Comparison of ENCODE assay signal across 22 mouse cellular contexts in the genomic region with DNA sequence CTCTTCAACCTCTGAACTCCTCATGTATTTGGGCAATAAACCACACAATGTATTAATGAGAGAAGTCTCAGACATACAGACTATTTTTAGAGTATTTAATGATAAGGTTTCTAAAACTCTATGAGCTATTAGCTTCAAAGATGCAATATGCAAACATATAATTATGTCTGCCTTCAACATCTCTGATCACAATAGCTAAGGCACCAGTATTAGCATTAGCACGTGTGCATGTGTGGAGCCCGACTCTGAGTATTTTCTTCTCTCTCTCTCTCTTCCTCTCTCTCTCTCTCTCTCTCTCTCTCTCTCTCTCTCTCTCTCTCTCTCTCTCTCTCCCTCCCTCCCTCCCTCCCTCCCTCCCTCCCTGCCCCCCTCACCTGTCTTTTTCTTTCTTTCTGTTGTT. TPM values are rescaled to one million over a fixed set of nuclear protein-coding genes. Genes with fewer than 3 reads are reported as not detected.
A peak's percentile ranks its signal among the peaks of the same experiment; 100 is the strongest.
DNase-seq lines count a peak whose midpoint lies in the region; ATAC-seq and TF ChIP-seq lines count a peak whose summit lies in the region.
"Had no signal": no experiment of that assay in that cellular context is flagged by ENCODE, and none has a peak within 500 bp of the region (broad histone marks: within the 10 kb centered on the region; RNA-seq: fewer than 3 reads in every experiment).

No protein-coding gene starts in this region.

- no peak for DNase-seq in forebrain, embryonic 14.5 days (ENCODE audit: low spot score)
- DNase-seq in forebrain, postnatal 0 days = no peak
- DNase-seq in forebrain, embryonic 10.5 days (ENCODE audit: extremely low spot score, low spot score) = no peak
- peak; percentile 48 for DNase-seq in brain, adult 2 months (ENCODE audit: low read depth, low spot score)
- no peak for DNase-seq in layer of hippocampus, adult 8-10 months (ENCODE audit: low spot score in 2 of 2)
- DNase-seq: adrenal gland, adult 2 months; adrenal gland, postnatal 10 days; adrenal gland, postnatal 25 days; cerebellum, adult 11 months; cerebellum, adult 18-20 months; cerebellum, adult 8-10 months; cerebellum, adult 9-11 months; cerebellum, postnatal 14 days; cerebellum, postnatal 36 days; embryo, embryonic 11 days had no signal

- H3K4me2 ChIP-seq in forebrain, embryonic 15.5 days (replicated peaks) = no peak overlapping the region
- H3K4me2 ChIP-seq in forebrain, embryonic 14.5 days (ENCODE audit: low read length) = no peak overlapping the region
- no peak overlapping the region for H3K4me2 ChIP-seq in forebrain, postnatal 0 days (ENCODE audit: low read depth)
- H3K4me2 ChIP-seq: embryonic facial prominence, embryonic 13.5 days; embryonic facial prominence, embryonic 15.5 days had no signal

- no peaks in the 10 kb centered on the region for H3K36me3 ChIP-seq in forebrain, embryonic 15.5 days
- H3K36me3 ChIP-seq in forebrain, embryonic 14.5 days (ENCODE audit: control insufficient read depth, insufficient read depth, low read length) = no peaks in the 10 kb centered on the region
- no peaks in the 10 kb centered on the region for H3K36me3 ChIP-seq in forebrain, postnatal 0 days (ENCODE audit: insufficient read depth)
- H3K36me3 ChIP-seq in forebrain, embryonic 10.5 days (replicated peaks) = peaks cover 28% of the 10 kb centered on the region
- H3K36me3 ChIP-seq: embryonic facial prominence, embryonic 13.5 days; embryonic facial prominence, embryonic 15.5 days had no signal

- no peak overlapping the region for H3K9ac ChIP-seq in forebrain, embryonic 15.5 days (replicated peaks)
- H3K9ac ChIP-seq in forebrain, embryonic 14.5 days (ENCODE audit: low read length) = no peak overlapping the region
- no peak overlapping the region for H3K9ac ChIP-seq in forebrain, postnatal 0 days
- H3K9ac ChIP-seq: embryonic facial prominence, embryonic 13.5 days; embryonic facial prominence, embryonic 15.5 days had no signal

- H3K4me1 ChIP-seq in forebrain, embryonic 15.5 days = peaks cover 24% of the 10 kb centered on the region
- H3K4me1 ChIP-seq in forebrain, embryonic 14.5 days (ENCODE audit: control insufficient read depth, insufficient read depth, low read length) = peaks cover 8% of the 10 kb centered on the region
- H3K4me1 ChIP-seq in forebrain, postnatal 0 days (ENCODE audit: insufficient read depth) = no peaks in the 10 kb centered on the region
- peaks cover 54% of the 10 kb centered on the region for H3K4me1 ChIP-seq in forebrain, embryonic 10.5 days
- peaks cover 18% of the 10 kb centered on the region for H3K4me1 ChIP-seq in olfactory bulb, adult 2 months (ENCODE audit: control insufficient read depth, insufficient read depth, low read length)

- H3K27ac ChIP-seq in forebrain, embryonic 15.5 days (replicated peaks) = no peak overlapping the region; the same call in 1 of the 2 replicates
- no peak overlapping the region for H3K27ac ChIP-seq in forebrain, embryonic 14.5 days (ENCODE audit: low read depth, low read length)
- H3K27ac ChIP-seq in forebrain, postnatal 0 days (ENCODE audit: low read depth, low read length) = peak overlapping the region; percentile 35; the same call in 1 of the 2 replicates
- H3K27ac ChIP-seq in forebrain, embryonic 10.5 days = no peak overlapping the region
- peak overlapping the region; percentile 96 for H3K27ac ChIP-seq in olfactory bulb, adult 2 months (ENCODE audit: insufficient read depth, low read depth, low read length)
- H3K27ac ChIP-seq: embryonic facial prominence, embryonic 13.5 days; embryonic facial prominence, embryonic 15.5 days had no signal

- peak; percentile 68 for ATAC-seq in forebrain, embryonic 15.5 days (replicated peaks)
- ATAC-seq in forebrain, embryonic 14.5 days = no peak
- peak; percentile 71 for ATAC-seq in forebrain, postnatal 0 days

- no peak for TF ChIP-seq CTCF in forebrain, postnatal 0 days (IDR thresholded peaks at IDR 0.05; ENCODE audit: low read depth)
- TF ChIP-seq CTCF in olfactory bulb, adult 2 months (IDR thresholded peaks at IDR 0.05; ENCODE audit: insufficient read depth, low read depth, low read length) = no peak

- no peaks in the 10 kb centered on the region for H3K9me3 ChIP-seq in forebrain, embryonic 15.5 days
- no peaks in the 10 kb centered on the region for H3K9me3 ChIP-seq in forebrain, embryonic 14.5 days (replicated peaks; ENCODE audit: control insufficient read depth, low read length)
- no peaks in the 10 kb centered on the region for H3K9me3 ChIP-seq in forebrain, postnatal 0 days (ENCODE audit: low read length)
- H3K9me3 ChIP-seq in forebrain, embryonic 10.5 days = peaks cover 6% of the 10 kb centered on the region; the same call in 1 of the 2 replicates
- H3K9me3 ChIP-seq: embryonic facial prominence, embryonic 13.5 days; embryonic facial prominence, embryonic 15.5 days had no signal

- 35% methylated on average over 2 of the region's 2 CpGs for WGBS in forebrain, embryonic 15.5 days
- 44% methylated on average over 2 of the region's 2 CpGs for WGBS in forebrain, embryonic 14.5 days
- WGBS in forebrain, postnatal 0 days = 27% methylated on average over 2 of the region's 2 CpGs
- WGBS in forebrain, embryonic 10.5 days = 60% methylated on average over 2 of the region's 2 CpGs
- 42% methylated on average over 2 of the region's 2 CpGs for WGBS in olfactory bulb, adult 2 months

- no peaks in the 10 kb centered on the region for H3K27me3 ChIP-seq in forebrain, embryonic 15.5 days
- no peaks in the 10 kb centered on the region for H3K27me3 ChIP-seq in forebrain, embryonic 14.5 days (replicated peaks; ENCODE audit: control insufficient read depth, insufficient read depth, low read length)
- H3K27me3 ChIP-seq in forebrain, postnatal 0 days (ENCODE audit: insufficient read depth, low read length) = no peaks in the 10 kb centered on the region
- no peaks in the 10 kb centered on the region for H3K27me3 ChIP-seq in forebrain, embryonic 10.5 days (ENCODE audit: poor library complexity, severe bottlenecking)
- H3K27me3 ChIP-seq: embryonic facial prominence, embryonic 13.5 days; embryonic facial prominence, embryonic 15.5 days had no signal

- TF ChIP-seq POLR2A in olfactory bulb, adult 2 months (IDR thresholded peaks at IDR 0.05; ENCODE audit: insufficient read depth, low read depth, low read length) = no peak

- H3K4me3 ChIP-seq in forebrain, embryonic 15.5 days = no peak overlapping the region
- H3K4me3 ChIP-seq in forebrain, embryonic 14.5 days (ENCODE audit: low read depth, low read length) = no peak overlapping the region
- no peak overlapping the region for H3K4me3 ChIP-seq in forebrain, postnatal 0 days (ENCODE audit: low read depth, low read length)
- no peak overlapping the region for H3K4me3 ChIP-seq in forebrain, embryonic 10.5 days
- H3K4me3 ChIP-seq in olfactory bulb, adult 2 months (ENCODE audit: insufficient read depth, low read depth, low read length) = no peak overlapping the region
- H3K4me3 ChIP-seq: embryonic facial prominence, embryonic 13.5 days; embryonic facial prominence, embryonic 15.5 days; erythroblast, embryonic 14.5 days had no signal

RNA-seq across cellular contexts. Expression of a gene that starts 9.0 kb away (rescaled TPM):
- polyA plus RNA-seq in forebrain, embryonic 15.5 days (2015; fragmentation: Nextera tagmentation; extraction: Ambion mirVana) = 34.1 and 39.5 TPM in 2 replicates
- 25.0 and 26.9 TPM in 2 replicates for polyA plus RNA-seq in forebrain, embryonic 14.5 days (2014; fragmentation: Nextera tagmentation; extraction: Ambion mirVana)
- 27.5 and 45.4 TPM in 2 replicates for total RNA-seq in forebrain, postnatal 0 days (2014; rRNA removed)
- 25.1 and 33.0 TPM in 2 replicates for polyA plus RNA-seq in forebrain, postnatal 0 days (2015; fragmentation: Nextera tagmentation; extraction: Ambion mirVana)
- polyA plus RNA-seq in forebrain, embryonic 10.5 days (2016; fragmentation: Nextera tagmentation; extraction: Ambion mirVana) = 104 and 105 TPM in 2 replicates
- not detected in 2 replicates for polyA plus RNA-seq in olfactory bulb, adult 2 months (2012; ENCODE audit: insufficient read depth, insufficient read length, low replicate concordance, missing spikeins)
- 10 to 100 TPM; 64.0 to 78.4 (median 71.9) TPM for total RNA-seq in layer of hippocampus, adult 8-10 months (2022)
- total RNA-seq: common myeloid progenitor, adult 5-6 weeks; MEL had no signal
- polyA plus RNA-seq: erythroblast, embryonic 14.5 days had no signal

RNA-seq across cellular contexts. Expression of a gene that starts 37.3 kb away (rescaled TPM):
- 27.0 and 29.4 TPM in 2 replicates for polyA plus RNA-seq in forebrain, embryonic 15.5 days (2015; fragmentation: Nextera tagmentation; extraction: Ambion mirVana)
- 30.7 and 33.8 TPM in 2 replicates for polyA plus RNA-seq in forebrain, embryonic 14.5 days (2014; fragmentation: Nextera tagmentation; extraction: Ambion mirVana)
- 30.6 and 31.0 TPM in 2 replicates for total RNA-seq in forebrain, postnatal 0 days (2014; rRNA removed)
- polyA plus RNA-seq in forebrain, postnatal 0 days (2015; fragmentation: Nextera tagmentation; extraction: Ambion mirVana) = 14.6 and 16.2 TPM in 2 replicates
- 33.2 and 33.4 TPM in 2 replicates for polyA plus RNA-seq in forebrain, embryonic 10.5 days (2016; fragmentation: Nextera tagmentation; extraction: Ambion mirVana)
- polyA plus RNA-seq in olfactory bulb, adult 2 months (2012; ENCODE audit: insufficient read depth, insufficient read length, low replicate concordance, missing spikeins) = not detected in 2 replicates
- total RNA-seq in layer of hippocampus, adult 8-10 months (2022) = 10 to 100 TPM; 20.1 to 23.9 (median 21.9) TPM

Comparison
In these comparisons a context has a peak if more than half of its experiments do, and no peak if none do; other contexts are left out.
1. H3K27ac ChIP-seq: peak in forebrain, postnatal 0 days (single experiment) and olfactory bulb, adult 2 months (single experiment); none in forebrain, embryonic 15.5 days (single experiment), forebrain, embryonic 14.5 days (single experiment) and forebrain, embryonic 10.5 days (single experiment).
2. RNA of a gene that starts 37.3 kb away (polyA plus RNA-seq): 30.7 to 33.8 TPM in forebrain, embryonic 14.5 days, 33.2 to 33.4 TPM in forebrain, embryonic 10.5 days, 27.0 to 29.4 TPM in forebrain, embryonic 15.5 days and 14.6 to 16.2 TPM in forebrain, postnatal 0 days; not detected in olfactory bulb, adult 2 months; every median in the first group is over 10 times any median in the second.